Mouse (Mus musculus): ENCODE measurements around the gene Slc2a13. TPM values are rescaled to one million over a fixed set of nuclear protein-coding genes. Genes with fewer than 3 reads are reported as not detected.

Gene Slc2a13
- total RNA-seq, 1 experiment from 2014 or later, result 0.27 TPM

GRCm38 (mm10) chr15:91503291-91503690 is 69.8 kb downstream of the Slc2a13 start:
- no peak for ATAC-seq (replicated peaks; ENCODE audit: low read depth, poor library complexity, severe bottlenecking)

GRCm38 (mm10) chr15:91502661-91503060 is 70.4 kb downstream of the Slc2a13 start:
- ATAC-seq (replicated peaks; ENCODE audit: low read depth, poor library complexity, severe bottlenecking), result no peak

- no peak for ATAC-seq (replicated peaks; ENCODE audit: low read depth, poor library complexity, severe bottlenecking)
Measured at GRCm38 (mm10) chr15:91502235-91502634, 70.8 kb downstream of the Slc2a13 start.

- no peak for ATAC-seq (replicated peaks; ENCODE audit: low read depth, poor library complexity, severe bottlenecking)
Measured at GRCm38 (mm10) chr15:91495014-91495413, 78.0 kb downstream of the Slc2a13 start.

GRCm38 (mm10) chr15:91479924-91480615 is 93.0 kb downstream of the Slc2a13 start:
- no peak for ATAC-seq (replicated peaks; ENCODE audit: low read depth, poor library complexity, severe bottlenecking)

- ATAC-seq (replicated peaks; ENCODE audit: low read depth, poor library complexity, severe bottlenecking), result peak; percentile 89
Measured at GRCm38 (mm10) chr15:91477766-91478165, 95.3 kb downstream of the Slc2a13 start.

- ATAC-seq (replicated peaks; ENCODE audit: low read depth, poor library complexity, severe bottlenecking), result no peak
Measured at GRCm38 (mm10) chr15:91473690-91474409, 99.2 kb downstream of the Slc2a13 start.

- ATAC-seq (replicated peaks; ENCODE audit: low read depth, poor library complexity, severe bottlenecking), result no peak
Measured at GRCm38 (mm10) chr15:91465331-91465730, 107.7 kb downstream of the Slc2a13 start.

- ATAC-seq (replicated peaks; ENCODE audit: low read depth, poor library complexity, severe bottlenecking), result no peak
Measured at GRCm38 (mm10) chr15:91463857-91464435, 109.1 kb downstream of the Slc2a13 start.

GRCm38 (mm10) chr15:91463026-91463661 is 109.9 kb downstream of the Slc2a13 start:
- no peak for ATAC-seq (replicated peaks; ENCODE audit: low read depth, poor library complexity, severe bottlenecking)

GRCm38 (mm10) chr15:91461940-91462339 is 111.1 kb downstream of the Slc2a13 start:
- ATAC-seq (replicated peaks; ENCODE audit: low read depth, poor library complexity, severe bottlenecking), result no peak

- ATAC-seq (replicated peaks; ENCODE audit: low read depth, poor library complexity, severe bottlenecking), result no peak
Measured at GRCm38 (mm10) chr15:91457202-91457601, 115.9 kb downstream of the Slc2a13 start.

- ATAC-seq (replicated peaks; ENCODE audit: low read depth, poor library complexity, severe bottlenecking), result no peak
Measured at GRCm38 (mm10) chr15:91445399-91445798, 127.7 kb downstream of the Slc2a13 start.

GRCm38 (mm10) chr15:91443449-91443848 is 129.6 kb downstream of the Slc2a13 start:
- ATAC-seq (replicated peaks; ENCODE audit: low read depth, poor library complexity, severe bottlenecking), result no peak

- no peak for ATAC-seq (replicated peaks; ENCODE audit: low read depth, poor library complexity, severe bottlenecking)
Measured at GRCm38 (mm10) chr15:91439883-91440282, 133.2 kb downstream of the Slc2a13 start.

GRCm38 (mm10) chr15:91425426-91425825 is 147.6 kb downstream of the Slc2a13 start:
- no peak for ATAC-seq (replicated peaks; ENCODE audit: low read depth, poor library complexity, severe bottlenecking)

GRCm38 (mm10) chr15:91406979-91407378 is 166.1 kb downstream of the Slc2a13 start:
- no peak for ATAC-seq (replicated peaks; ENCODE audit: low read depth, poor library complexity, severe bottlenecking)

GRCm38 (mm10) chr15:91395165-91395564 is 177.9 kb downstream of the Slc2a13 start:
- ATAC-seq (replicated peaks; ENCODE audit: low read depth, poor library complexity, severe bottlenecking), result no peak

- no peak for ATAC-seq (replicated peaks; ENCODE audit: low read depth, poor library complexity, severe bottlenecking)
Measured at GRCm38 (mm10) chr15:91383694-91384093, 189.4 kb downstream of the Slc2a13 start.

- no peak for ATAC-seq (replicated peaks; ENCODE audit: low read depth, poor library complexity, severe bottlenecking)
Measured at GRCm38 (mm10) chr15:91382606-91383005, 190.5 kb downstream of the Slc2a13 start.

GRCm38 (mm10) chr15:91381864-91382263 is 191.2 kb downstream of the Slc2a13 start:
- ATAC-seq (replicated peaks; ENCODE audit: low read depth, poor library complexity, severe bottlenecking), result no peak

Measured in common myeloid progenitor, adult 5-6 weeks (primary cell).